Mouse (Mus musculus): ENCODE measurements around the gene Eif2b3. TPM values are rescaled to one million over a fixed set of nuclear protein-coding genes. Genes with fewer than 3 reads are reported as not detected.

Gene Eif2b3
- polyA plus RNA-seq, 1 experiment, result 23.4 TPM

- Histone ChIP-seq H3K4me1 (ENCODE audit: control insufficient read depth, insufficient read depth, low read length) (no peaks in the 10 kb centered on the region), H3K4me3 (replicated peaks; ENCODE audit: control insufficient read depth, low read depth, low read length) (no peak overlapping the region), H3K27ac (ENCODE audit: control insufficient read depth, insufficient read depth, low read depth, low read length, poor library complexity) (no peak overlapping the region)
- WGBS, result 81% methylated on average over 7 of the region's 7 CpGs
- TF ChIP-seq POLR2A (IDR thresholded peaks at IDR 0.05; ENCODE audit: borderline replicate concordance, control insufficient read depth, low read depth, low read length), result no peak
- TF ChIP-seq CTCF (IDR thresholded peaks at IDR 0.05; ENCODE audit: control insufficient read depth, insufficient read depth, low read length), result no peak
Observed at GRCm38 (mm10) chr4:117005611-117006400, 13.4 kb upstream of the Eif2b3 start.

GRCm38 (mm10) chr4:117007058-117007457 is 12.1 kb upstream of the Eif2b3 start:
- 75% methylated on average over 3 of the region's 3 CpGs for WGBS
- Histone ChIP-seq H3K4me3 (replicated peaks; ENCODE audit: control insufficient read depth, low read depth, low read length) (no peak overlapping the region), H3K4me1 (ENCODE audit: control insufficient read depth, insufficient read depth, low read length) (no peaks in the 10 kb centered on the region), H3K27ac (ENCODE audit: control insufficient read depth, insufficient read depth, low read depth, low read length, poor library complexity) (no peak overlapping the region)
- no peak for TF ChIP-seq POLR2A (IDR thresholded peaks at IDR 0.05; ENCODE audit: borderline replicate concordance, control insufficient read depth, low read depth, low read length)
- no peak for TF ChIP-seq CTCF (IDR thresholded peaks at IDR 0.05; ENCODE audit: control insufficient read depth, insufficient read depth, low read length)

- H3K27ac ChIP-seq (ENCODE audit: control insufficient read depth, insufficient read depth, low read depth, low read length, poor library complexity), result no peak overlapping the region
- H3K4me1 ChIP-seq (ENCODE audit: control insufficient read depth, insufficient read depth, low read length), result no peaks in the 10 kb centered on the region
- 81% methylated on average over 5 of the region's 5 CpGs for WGBS
- no peak for TF ChIP-seq CTCF (IDR thresholded peaks at IDR 0.05; ENCODE audit: control insufficient read depth, insufficient read depth, low read length)
- TF ChIP-seq POLR2A (IDR thresholded peaks at IDR 0.05; ENCODE audit: borderline replicate concordance, control insufficient read depth, low read depth, low read length), result no peak
- H3K4me3 ChIP-seq (replicated peaks; ENCODE audit: control insufficient read depth, low read depth, low read length), result no peak overlapping the region
Observed at GRCm38 (mm10) chr4:117010231-117010630, 9.0 kb upstream of the Eif2b3 start.

- Histone ChIP-seq H3K4me3 (replicated peaks; ENCODE audit: control insufficient read depth, low read depth, low read length) (no peak overlapping the region), H3K4me1 (ENCODE audit: control insufficient read depth, insufficient read depth, low read length) (no peaks in the 10 kb centered on the region), H3K27ac (ENCODE audit: control insufficient read depth, insufficient read depth, low read depth, low read length, poor library complexity) (no peak overlapping the region)
- TF ChIP-seq POLR2A (IDR thresholded peaks at IDR 0.05; ENCODE audit: borderline replicate concordance, control insufficient read depth, low read depth, low read length), result no peak
- no peak for TF ChIP-seq CTCF (IDR thresholded peaks at IDR 0.05; ENCODE audit: control insufficient read depth, insufficient read depth, low read length)
- WGBS, result 86% methylated on average over 6 of the region's 6 CpGs
Observed at GRCm38 (mm10) chr4:117013596-117013995, 5.6 kb upstream of the Eif2b3 start.

- TF ChIP-seq POLR2A (IDR thresholded peaks at IDR 0.05; ENCODE audit: borderline replicate concordance, control insufficient read depth, low read depth, low read length), result no peak
- no peak for TF ChIP-seq CTCF (IDR thresholded peaks at IDR 0.05; ENCODE audit: control insufficient read depth, insufficient read depth, low read length)
- no peak overlapping the region for H3K27ac ChIP-seq (ENCODE audit: control insufficient read depth, insufficient read depth, low read depth, low read length, poor library complexity)
- H3K4me3 ChIP-seq (replicated peaks; ENCODE audit: control insufficient read depth, low read depth, low read length), result no peak overlapping the region
- WGBS, result 72% methylated on average over 4 of the region's 4 CpGs
- H3K4me1 ChIP-seq (ENCODE audit: control insufficient read depth, insufficient read depth, low read length), result no peaks in the 10 kb centered on the region; the same call in 1 of the 2 replicates
Observed at GRCm38 (mm10) chr4:117014901-117015415, 4.2 kb upstream of the Eif2b3 start.

- 84% methylated on average over 2 of the region's 2 CpGs for WGBS
- Histone ChIP-seq H3K4me1 (ENCODE audit: control insufficient read depth, insufficient read depth, low read length) (no peaks in the 10 kb centered on the region; the same call in 1 of the 2 replicates), H3K27ac (ENCODE audit: control insufficient read depth, insufficient read depth, low read depth, low read length, poor library complexity) (no peak overlapping the region), H3K4me3 (replicated peaks; ENCODE audit: control insufficient read depth, low read depth, low read length) (no peak overlapping the region)
- no peak for TF ChIP-seq POLR2A (IDR thresholded peaks at IDR 0.05; ENCODE audit: borderline replicate concordance, control insufficient read depth, low read depth, low read length)
- no peak for TF ChIP-seq CTCF (IDR thresholded peaks at IDR 0.05; ENCODE audit: control insufficient read depth, insufficient read depth, low read length)
Observed at GRCm38 (mm10) chr4:117017738-117018137, 1.5 kb upstream of the Eif2b3 start.

- WGBS, result 84% methylated on average over 7 of the region's 7 CpGs
- TF ChIP-seq CTCF (IDR thresholded peaks at IDR 0.05; ENCODE audit: control insufficient read depth, insufficient read depth, low read length), result no peak
- no peak for TF ChIP-seq POLR2A (IDR thresholded peaks at IDR 0.05; ENCODE audit: borderline replicate concordance, control insufficient read depth, low read depth, low read length)
- H3K27ac ChIP-seq (ENCODE audit: control insufficient read depth, insufficient read depth, low read depth, low read length, poor library complexity), result no peak overlapping the region
- no peaks in the 10 kb centered on the region; the same call in 1 of the 2 replicates for H3K4me1 ChIP-seq (ENCODE audit: control insufficient read depth, insufficient read depth, low read length)
- H3K4me3 ChIP-seq (replicated peaks; ENCODE audit: control insufficient read depth, low read depth, low read length), result no peak overlapping the region
Observed at GRCm38 (mm10) chr4:117018327-117018726, 875 bp upstream of the Eif2b3 start.

GRCm38 (mm10) chr4:117023469-117023868 is 4.3 kb downstream of the Eif2b3 start:
- H3K4me1 ChIP-seq (ENCODE audit: control insufficient read depth, insufficient read depth, low read length), result no peaks in the 10 kb centered on the region; the same call in 1 of the 2 replicates
- H3K4me3 ChIP-seq (replicated peaks; ENCODE audit: control insufficient read depth, low read depth, low read length), result no peak overlapping the region
- TF ChIP-seq POLR2A (IDR thresholded peaks at IDR 0.05; ENCODE audit: borderline replicate concordance, control insufficient read depth, low read depth, low read length), result no peak
- TF ChIP-seq CTCF (IDR thresholded peaks at IDR 0.05; ENCODE audit: control insufficient read depth, insufficient read depth, low read length), result no peak
- H3K27ac ChIP-seq (ENCODE audit: control insufficient read depth, insufficient read depth, low read depth, low read length, poor library complexity), result no peak overlapping the region
- 87% methylated on average over 4 of the region's 4 CpGs for WGBS
